Mouse (Mus musculus) ovary, adult 18-20 months (tissue): Measurements from ENCODE around the gene Pstpip1.
A peak's percentile ranks its signal among the peaks of the same experiment; 100 is the strongest.

ENCODE experiments used
- DNase-seq: peaks from one replicate; pipeline ENCODE4 v3.0.0; 2022; ENCODE audit warnings: low spot score, mixed read lengths

The Pstpip1 gene

GRCm38 (mm10) chr9:56151745-56152481 is 62.2 kb downstream of the Pstpip1 start:
- DNase-seq: no peak

GRCm38 (mm10) chr9:56152482-56153007 is 62.8 kb downstream of the Pstpip1 start:
- no peak for DNase-seq

GRCm38 (mm10) chr9:56154572-56154971 is 64.8 kb downstream of the Pstpip1 start:
- DNase-seq: no peak

- DNase-seq: no peak
Observed at GRCm38 (mm10) chr9:56158077-56158476, 68.3 kb downstream of the Pstpip1 start.

- no peak for DNase-seq
Observed at GRCm38 (mm10) chr9:56159456-56159855, 69.7 kb downstream of the Pstpip1 start.

- peak; percentile 83 for DNase-seq
Observed at GRCm38 (mm10) chr9:56160341-56161141, 70.8 kb downstream of the Pstpip1 start.

GRCm38 (mm10) chr9:56165377-56165776 is 75.6 kb downstream of the Pstpip1 start, which contains the start of gene Tspan3:
Gene Tspan3, minus strand, starts transcription at chr9:56165477.
- DNase-seq: no peak

- no peak for DNase-seq
Observed at GRCm38 (mm10) chr9:56166161-56166560, 76.4 kb downstream of the Pstpip1 start.

GRCm38 (mm10) chr9:56167690-56168089 is 77.9 kb downstream of the Pstpip1 start:
- DNase-seq: no peak

GRCm38 (mm10) chr9:56175316-56175715 is 85.6 kb downstream of the Pstpip1 start:
- DNase-seq: no peak

GRCm38 (mm10) chr9:56177354-56177753 is 87.6 kb downstream of the Pstpip1 start:
- no peak for DNase-seq
